Mouse (Mus musculus) testis, postnatal 14 days (tissue): Measurements from ENCODE around the gene Arhgap35.
"Not testable (repeated sequence)": the region's sequence is repeated elsewhere in the genome, so short reads cannot be mapped to it uniquely, and the experiment has no call there.

Experiments used
- DNase-seq: peaks from one replicate; pipeline ENCODE4 v3.0.0; 2021; ENCODE audit warnings: low spot score

Arhgap35 gene

GRCm38 (mm10) chr7:16614888-16615715 lies at the start of gene Arhgap35:
TSS of gene Arhgap35 (minus strand) at chr7:16614993.
- DNase-seq, result peak; percentile 99

- DNase-seq, result no peak
Observed at GRCm38 (mm10) chr7:16644260-16644659, 29.5 kb upstream of the Arhgap35 start.

- DNase-seq, result not testable (repeated sequence)
Observed at GRCm38 (mm10) chr7:16643106-16643505, 28.3 kb upstream of the Arhgap35 start.

GRCm38 (mm10) chr7:16639028-16639427 lies 24.2 kb upstream of the Arhgap35 start:
- DNase-seq, result peak; percentile 53

GRCm38 (mm10) chr7:16635116-16635515 lies 20.3 kb upstream of the Arhgap35 start:
- DNase-seq, result no peak

- not testable (repeated sequence) for DNase-seq
Observed at GRCm38 (mm10) chr7:16633913-16634312, 19.1 kb upstream of the Arhgap35 start.

GRCm38 (mm10) chr7:16631932-16632331 lies 17.1 kb upstream of the Arhgap35 start:
- DNase-seq, result no peak

GRCm38 (mm10) chr7:16631025-16631424 lies 16.2 kb upstream of the Arhgap35 start:
- no peak for DNase-seq

GRCm38 (mm10) chr7:16629598-16630296 lies 15.0 kb upstream of the Arhgap35 start:
- DNase-seq, result peak; percentile 51

GRCm38 (mm10) chr7:16628096-16628771 lies 13.4 kb upstream of the Arhgap35 start:
- DNase-seq, result peak; percentile 58

GRCm38 (mm10) chr7:16623687-16624086 lies 8.9 kb upstream of the Arhgap35 start:
- DNase-seq, result no peak

- no peak for DNase-seq
Observed at GRCm38 (mm10) chr7:16623131-16623530, 8.3 kb upstream of the Arhgap35 start.

- DNase-seq, result no peak
Observed at GRCm38 (mm10) chr7:16621066-16621622, 6.4 kb upstream of the Arhgap35 start.

- DNase-seq, result peak; percentile 28
Observed at GRCm38 (mm10) chr7:16618661-16619211, 3.9 kb upstream of the Arhgap35 start.

- DNase-seq, result no peak
Observed at GRCm38 (mm10) chr7:16617045-16617444, 2.3 kb upstream of the Arhgap35 start.

- peak; percentile 42 for DNase-seq
Observed at GRCm38 (mm10) chr7:16614171-16614887, 464 bp downstream of the Arhgap35 start.

- DNase-seq, result peak; percentile 21
Observed at GRCm38 (mm10) chr7:16613461-16614170, 1.2 kb downstream of the Arhgap35 start.

- DNase-seq, result no peak
Observed at GRCm38 (mm10) chr7:16610345-16610744, 4.4 kb downstream of the Arhgap35 start.

GRCm38 (mm10) chr7:16608961-16609360 lies 5.8 kb downstream of the Arhgap35 start:
- no peak for DNase-seq

- no peak for DNase-seq
Observed at GRCm38 (mm10) chr7:16608046-16608445, 6.7 kb downstream of the Arhgap35 start.

GRCm38 (mm10) chr7:16606808-16607207 lies 8.0 kb downstream of the Arhgap35 start:
- DNase-seq, result not testable (repeated sequence)
